Mouse (Mus musculus): ENCODE results near the gene Fgf10. TPM values are rescaled to one million over a fixed set of nuclear protein-coding genes. Genes with fewer than 3 reads are reported as not detected.

Fgf10 gene
- polyA plus RNA-seq, 1 experiment = 0.42 TPM

DNA sequence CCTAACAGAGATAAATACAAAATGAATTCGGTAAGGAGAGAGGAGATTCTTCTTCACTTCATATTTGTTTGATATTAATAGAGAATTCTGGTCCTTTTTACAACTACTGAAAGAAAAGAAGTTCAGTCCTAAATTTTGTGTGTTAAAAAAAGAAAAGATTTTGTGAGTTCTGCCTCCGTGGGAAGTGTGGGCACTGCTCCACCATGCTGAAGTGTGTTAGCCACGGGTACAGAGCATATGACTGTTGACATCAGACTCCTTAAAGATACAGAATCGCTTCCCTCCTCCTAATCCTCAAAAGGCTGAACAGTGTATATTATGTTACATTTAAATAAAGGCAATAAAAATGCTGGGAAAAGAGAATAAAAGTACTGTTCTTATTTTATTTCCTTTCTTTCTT lies 122.2 kb downstream of the Fgf10 start:
- DNase-seq = no peak
- Histone ChIP-seq H3K4me1 (ENCODE audit: control insufficient read depth, insufficient read depth, low read length) (no peaks in the 10 kb centered on the region), H3K27me3 (replicated peaks; ENCODE audit: control insufficient read depth, insufficient read depth, low read length) (no peaks in the 10 kb centered on the region), H3K4me3 (ENCODE audit: insufficient read depth, low read depth, low read length) (no peak overlapping the region), H3K27ac (ENCODE audit: insufficient read depth, low read depth, low read length) (no peak overlapping the region), H3K36me3 (ENCODE audit: control insufficient read depth, insufficient read depth, low read length) (no peaks in the 10 kb centered on the region)
- no peak for TF ChIP-seq POLR2A (IDR thresholded peaks at IDR 0.05; ENCODE audit: low read depth, low read length)
- TF ChIP-seq CTCF (conservative IDR thresholded peaks at IDR 0.05; ENCODE audit: insufficient read depth, insufficient read length, low read depth, low read length) = no peak
- 61% methylated on average over 4 of the region's 4 CpGs for WGBS

DNA sequence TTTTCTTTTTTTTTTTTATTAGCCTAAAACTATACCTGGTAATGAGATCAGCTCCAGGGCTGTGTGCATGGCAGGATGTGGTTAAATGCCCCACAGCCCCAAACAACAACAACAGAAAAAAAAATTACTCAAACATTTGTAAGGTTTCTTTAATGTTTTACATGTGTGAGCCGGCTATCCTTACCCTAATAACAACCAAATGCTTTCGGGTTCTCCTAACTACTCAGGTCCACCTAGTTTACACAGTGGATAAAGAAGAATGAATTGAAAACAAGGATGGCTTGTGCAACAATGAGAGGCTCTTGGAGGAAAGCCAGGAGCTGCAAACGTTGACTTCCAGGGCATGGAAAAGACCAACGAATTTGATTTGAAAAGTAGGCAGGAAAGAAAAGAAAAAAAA lies 122.6 kb downstream of the Fgf10 start:
- no peaks in the 10 kb centered on the region for H3K4me1 ChIP-seq (ENCODE audit: control insufficient read depth, insufficient read depth, low read length)
- no peak overlapping the region for H3K27ac ChIP-seq (ENCODE audit: insufficient read depth, low read depth, low read length)
- 36% methylated on average over 4 of the region's 4 CpGs for WGBS
- TF ChIP-seq CTCF (conservative IDR thresholded peaks at IDR 0.05; ENCODE audit: insufficient read depth, insufficient read length, low read depth, low read length) = no peak
- H3K27me3 ChIP-seq (replicated peaks; ENCODE audit: control insufficient read depth, insufficient read depth, low read length) = no peaks in the 10 kb centered on the region
- H3K36me3 ChIP-seq (ENCODE audit: control insufficient read depth, insufficient read depth, low read length) = no peaks in the 10 kb centered on the region
- H3K4me3 ChIP-seq (ENCODE audit: insufficient read depth, low read depth, low read length) = no peak overlapping the region
- no peak for DNase-seq

DNA sequence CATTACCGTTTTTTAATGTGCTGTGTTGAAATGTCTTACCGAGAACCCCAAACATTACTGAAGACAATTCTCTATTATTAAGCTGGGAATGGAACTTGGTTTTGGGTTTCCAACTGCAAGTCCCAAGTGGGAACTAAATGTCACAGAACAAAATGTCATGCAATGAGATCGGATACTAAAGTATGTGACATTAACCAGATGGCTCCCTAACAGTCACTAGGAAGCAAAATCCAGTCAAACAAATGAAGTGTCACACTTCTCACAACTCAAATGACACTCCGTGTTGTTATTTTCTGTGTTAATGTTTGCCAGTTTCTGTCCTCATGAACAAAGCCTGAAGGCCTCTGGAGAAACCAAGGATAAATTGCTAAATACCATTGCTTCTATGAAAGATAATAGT lies 130.6 kb downstream of the Fgf10 start:
- Histone ChIP-seq H3K27ac (ENCODE audit: insufficient read depth, low read depth, low read length) (no peak overlapping the region), H3K4me1 (ENCODE audit: control insufficient read depth, insufficient read depth, low read length) (no peaks in the 10 kb centered on the region), H3K27me3 (replicated peaks; ENCODE audit: control insufficient read depth, insufficient read depth, low read length) (no peaks in the 10 kb centered on the region; the same call in 1 of the 2 replicates), H3K36me3 (ENCODE audit: control insufficient read depth, insufficient read depth, low read length) (no peaks in the 10 kb centered on the region), H3K4me3 (ENCODE audit: insufficient read depth, low read depth, low read length) (no peak overlapping the region)
- WGBS = 72% methylated on average over 4 of the region's 4 CpGs
- no peak for DNase-seq
- TF ChIP-seq POLR2A (IDR thresholded peaks at IDR 0.05; ENCODE audit: low read depth, low read length) (no peak), CTCF (conservative IDR thresholded peaks at IDR 0.05; ENCODE audit: insufficient read depth, insufficient read length, low read depth, low read length) (no peak)

DNA sequence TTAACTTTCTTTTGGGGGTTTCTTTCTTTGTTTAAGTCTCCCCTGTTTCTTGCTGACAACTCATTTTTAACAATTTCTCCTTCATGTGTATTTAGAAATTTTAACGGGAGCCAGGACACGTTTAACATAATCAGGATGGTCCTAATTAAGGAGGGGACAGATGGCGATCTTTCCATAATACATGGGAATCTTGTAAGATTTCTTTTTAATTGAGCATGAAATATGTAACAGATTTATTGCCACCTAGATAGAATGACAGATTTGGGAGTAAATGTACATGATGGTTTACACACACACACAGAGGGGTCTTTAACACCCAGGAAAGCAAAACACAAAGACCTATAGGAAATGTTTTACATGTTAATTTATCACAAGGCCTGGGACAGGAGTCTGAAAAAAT lies 137.1 kb downstream of the Fgf10 start:
- Histone ChIP-seq H3K27ac (ENCODE audit: insufficient read depth, low read depth, low read length) (no peak overlapping the region), H3K4me3 (ENCODE audit: insufficient read depth, low read depth, low read length) (no peak overlapping the region), H3K36me3 (ENCODE audit: control insufficient read depth, insufficient read depth, low read length) (no peaks in the 10 kb centered on the region), H3K27me3 (replicated peaks; ENCODE audit: control insufficient read depth, insufficient read depth, low read length) (no peaks in the 10 kb centered on the region), H3K4me1 (ENCODE audit: control insufficient read depth, insufficient read depth, low read length) (no peaks in the 10 kb centered on the region)
- no peak for TF ChIP-seq CTCF (conservative IDR thresholded peaks at IDR 0.05; ENCODE audit: insufficient read depth, insufficient read length, low read depth, low read length)
- TF ChIP-seq POLR2A (IDR thresholded peaks at IDR 0.05; ENCODE audit: low read depth, low read length) = no peak
- no peak for DNase-seq
- WGBS = 82% methylated on average over 3 of the region's 3 CpGs

DNA sequence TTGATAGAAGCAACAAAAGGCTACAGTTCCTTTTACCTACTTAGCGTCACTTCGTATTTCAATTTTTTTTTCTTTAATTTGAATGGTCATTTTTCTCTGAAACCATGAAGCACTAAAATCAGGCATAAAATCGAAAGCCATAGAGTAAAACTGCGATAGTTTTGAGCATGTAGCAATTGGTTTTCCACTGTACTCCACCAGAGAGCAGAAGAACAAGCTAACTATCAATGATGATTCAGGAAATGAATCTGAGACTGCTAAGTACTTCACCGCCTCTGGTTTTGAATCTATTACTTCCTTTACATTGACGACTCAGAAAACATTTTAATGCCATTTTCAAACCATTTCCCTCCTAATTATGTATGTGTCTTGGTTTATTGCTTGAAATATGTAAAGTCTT lies 150.2 kb downstream of the Fgf10 start:
- Histone ChIP-seq H3K36me3 (ENCODE audit: control insufficient read depth, insufficient read depth, low read length) (no peaks in the 10 kb centered on the region), H3K4me3 (ENCODE audit: insufficient read depth, low read depth, low read length) (no peak overlapping the region), H3K4me1 (ENCODE audit: control insufficient read depth, insufficient read depth, low read length) (no peaks in the 10 kb centered on the region), H3K27ac (ENCODE audit: insufficient read depth, low read depth, low read length) (no peak overlapping the region), H3K27me3 (replicated peaks; ENCODE audit: control insufficient read depth, insufficient read depth, low read length) (no peaks in the 10 kb centered on the region)
- 86% methylated on average over 6 of the region's 6 CpGs for WGBS
- no peak for TF ChIP-seq CTCF (conservative IDR thresholded peaks at IDR 0.05; ENCODE audit: insufficient read depth, insufficient read length, low read depth, low read length)
- TF ChIP-seq POLR2A (IDR thresholded peaks at IDR 0.05; ENCODE audit: low read depth, low read length) = no peak
- DNase-seq = no peak

DNA sequence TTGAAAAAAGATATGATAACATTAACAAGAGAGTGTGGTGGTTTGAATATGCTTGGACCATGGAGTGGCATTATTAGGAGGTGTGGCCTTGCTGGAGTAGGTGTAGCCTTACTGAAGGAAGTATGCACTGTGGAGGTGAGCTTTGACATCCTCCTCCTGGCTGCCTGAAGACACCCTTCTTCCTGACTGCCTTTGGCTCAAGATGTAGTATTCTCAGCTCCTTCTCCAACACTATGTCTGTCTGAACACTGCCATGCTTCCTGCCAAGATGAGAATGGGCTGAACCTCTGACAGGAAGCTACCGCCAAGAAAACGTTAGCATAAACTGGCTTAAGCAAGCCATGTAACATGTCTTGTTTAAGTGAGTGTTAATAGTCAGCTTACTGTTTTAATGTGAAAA lies 153.5 kb downstream of the Fgf10 start:
- TF ChIP-seq POLR2A (IDR thresholded peaks at IDR 0.05; ENCODE audit: low read depth, low read length) (no peak), CTCF (conservative IDR thresholded peaks at IDR 0.05; ENCODE audit: insufficient read depth, insufficient read length, low read depth, low read length) (no peak)
- WGBS = 80% methylated on average over 2 of the region's 2 CpGs
- no peaks in the 10 kb centered on the region for H3K36me3 ChIP-seq (ENCODE audit: control insufficient read depth, insufficient read depth, low read length)
- no peak overlapping the region for H3K27ac ChIP-seq (ENCODE audit: insufficient read depth, low read depth, low read length)
- no peak overlapping the region for H3K4me3 ChIP-seq (ENCODE audit: insufficient read depth, low read depth, low read length)
- DNase-seq = no peak
- no peaks in the 10 kb centered on the region for H3K4me1 ChIP-seq (ENCODE audit: control insufficient read depth, insufficient read depth, low read length)
- H3K27me3 ChIP-seq (replicated peaks; ENCODE audit: control insufficient read depth, insufficient read depth, low read length) = no peaks in the 10 kb centered on the region

DNA sequence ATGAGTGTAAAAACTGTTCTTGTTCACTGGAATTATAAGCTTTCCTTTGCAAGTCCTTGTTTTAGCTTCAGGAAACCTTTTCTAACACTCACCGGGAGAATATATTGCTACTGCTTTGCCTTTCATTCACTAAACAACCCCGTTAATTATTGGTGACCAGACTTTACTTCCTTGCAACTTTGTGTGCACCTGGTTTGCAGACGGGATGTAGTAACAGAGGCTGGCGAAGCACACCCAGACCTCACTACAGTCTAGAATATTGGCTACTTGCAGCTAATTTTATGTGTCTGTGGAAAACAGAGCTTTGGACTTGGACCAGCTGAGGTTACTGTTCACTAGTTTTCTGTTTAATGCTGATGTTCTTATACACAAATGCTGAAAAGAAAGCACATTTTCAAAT lies 155.5 kb downstream of the Fgf10 start:
- WGBS = 42% methylated on average over 4 of the region's 4 CpGs
- no peak for DNase-seq
- TF ChIP-seq CTCF (conservative IDR thresholded peaks at IDR 0.05; ENCODE audit: insufficient read depth, insufficient read length, low read depth, low read length) = no peak
- no peak for TF ChIP-seq POLR2A (IDR thresholded peaks at IDR 0.05; ENCODE audit: low read depth, low read length)
- H3K4me1 ChIP-seq (ENCODE audit: control insufficient read depth, insufficient read depth, low read length) = no peaks in the 10 kb centered on the region
- H3K36me3 ChIP-seq (ENCODE audit: control insufficient read depth, insufficient read depth, low read length) = no peaks in the 10 kb centered on the region
- no peaks in the 10 kb centered on the region for H3K27me3 ChIP-seq (replicated peaks; ENCODE audit: control insufficient read depth, insufficient read depth, low read length)
- no peak overlapping the region for H3K27ac ChIP-seq (ENCODE audit: insufficient read depth, low read depth, low read length)
- H3K4me3 ChIP-seq (ENCODE audit: insufficient read depth, low read depth, low read length) = no peak overlapping the region
